Mouse (Mus musculus) E14TG2a.4 (cell line): Measurements from ENCODE around the gene Fkrp.
A peak's percentile ranks its signal among the peaks of the same experiment; 100 is the strongest.

Source experiments
- H3K27me3 ChIP-seq: 2 replicates; pipeline ENCODE4 v1.6.1; 2014; ENCODE audit warnings: low read length, control low read depth; ENCODE audit not compliant: insufficient read depth
- H3K36me3 ChIP-seq: 2 replicates; pipeline ENCODE4 v1.6.1; 2014; ENCODE audit warnings: low read length, control low read depth; ENCODE audit not compliant: insufficient read depth
- H3K4me1 ChIP-seq: replicated peaks from 2 replicates; pipeline ENCODE4 v1.6.1; 2014; ENCODE audit warnings: low read depth, low read length, control low read depth
- H3K4me3 ChIP-seq: replicated peaks from 2 replicates; pipeline ENCODE4 v1.5.1; 2014; ENCODE audit warnings: mild to moderate bottlenecking, low read length
- H3K9me3 ChIP-seq: 2 replicates; pipeline ENCODE4 v1.6.1; 2014; ENCODE audit warnings: low read length, control low read depth
- CTCF ChIP-seq: conservative IDR thresholded peaks from 2 replicates; pipeline ENCODE4 v1.5.1; 2014; ENCODE audit warnings: low read length
- NANOG ChIP-seq: IDR thresholded peaks from 2 replicates; pipeline ENCODE4 v1.6.1; 2014; ENCODE audit warnings: borderline replicate concordance, low read length, mixed read lengths
- POU5F1 ChIP-seq: IDR thresholded peaks from 2 replicates; pipeline ENCODE4 v1.6.1; 2014; ENCODE audit warnings: low read length, borderline replicate concordance

The Fkrp gene

DNA sequence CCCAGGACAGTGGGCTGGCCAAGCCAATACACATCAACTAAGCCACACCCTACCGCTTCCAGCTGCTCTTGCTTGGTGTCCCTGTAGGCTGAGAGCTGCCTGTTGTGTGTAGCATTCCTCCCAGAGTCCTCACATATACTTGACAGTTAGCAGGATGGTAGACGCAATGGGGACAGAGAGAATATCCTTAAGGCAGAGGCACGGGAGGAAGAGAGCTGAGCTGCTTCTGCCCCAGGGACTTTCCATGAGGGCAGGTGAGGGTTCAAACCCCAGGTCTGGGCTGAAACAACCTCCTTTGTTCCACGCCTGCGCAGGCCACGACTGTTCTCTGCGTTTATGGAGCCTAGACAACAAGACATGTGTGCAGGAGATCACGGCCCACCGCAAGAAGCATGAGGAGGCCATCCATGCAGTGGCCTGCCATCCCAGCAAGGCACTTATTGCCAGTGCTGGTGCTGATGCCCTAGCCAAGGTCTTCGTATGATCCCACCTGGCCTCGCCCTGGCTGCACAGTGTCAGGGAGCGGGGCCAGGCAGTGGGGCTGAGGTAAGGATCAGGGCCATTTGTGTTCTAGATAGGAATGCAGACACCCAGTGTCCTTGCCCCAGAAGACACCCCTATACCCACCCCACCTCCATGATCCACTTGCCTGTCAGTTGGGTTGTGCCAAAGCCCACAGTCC lies 23.0 kb upstream of the Fkrp start:
- Histone ChIP-seq H3K4me3 (no peak overlapping the region), H3K36me3 (peaks cover 66% of the 10 kb centered on the region), H3K4me1 (peaks cover 58% of the 10 kb centered on the region), H3K9me3 (no peaks in the 10 kb centered on the region), H3K27me3 (peaks cover 16% of the 10 kb centered on the region)
- TF ChIP-seq CTCF = no peak
- TF ChIP-seq NANOG = no peak
- no peak for TF ChIP-seq POU5F1

- peaks cover 52% of the 10 kb centered on the region for H3K4me1 ChIP-seq
- H3K36me3 ChIP-seq = peaks cover 73% of the 10 kb centered on the region
- peaks cover 10% of the 10 kb centered on the region for H3K27me3 ChIP-seq
- H3K9me3 ChIP-seq = no peaks in the 10 kb centered on the region
- no peak overlapping the region for H3K4me3 ChIP-seq
- no peak for TF ChIP-seq POU5F1
Observed at GRCm38 (mm10) chr7:16838804-16839426, 22.4 kb upstream of the Fkrp start.

DNA sequence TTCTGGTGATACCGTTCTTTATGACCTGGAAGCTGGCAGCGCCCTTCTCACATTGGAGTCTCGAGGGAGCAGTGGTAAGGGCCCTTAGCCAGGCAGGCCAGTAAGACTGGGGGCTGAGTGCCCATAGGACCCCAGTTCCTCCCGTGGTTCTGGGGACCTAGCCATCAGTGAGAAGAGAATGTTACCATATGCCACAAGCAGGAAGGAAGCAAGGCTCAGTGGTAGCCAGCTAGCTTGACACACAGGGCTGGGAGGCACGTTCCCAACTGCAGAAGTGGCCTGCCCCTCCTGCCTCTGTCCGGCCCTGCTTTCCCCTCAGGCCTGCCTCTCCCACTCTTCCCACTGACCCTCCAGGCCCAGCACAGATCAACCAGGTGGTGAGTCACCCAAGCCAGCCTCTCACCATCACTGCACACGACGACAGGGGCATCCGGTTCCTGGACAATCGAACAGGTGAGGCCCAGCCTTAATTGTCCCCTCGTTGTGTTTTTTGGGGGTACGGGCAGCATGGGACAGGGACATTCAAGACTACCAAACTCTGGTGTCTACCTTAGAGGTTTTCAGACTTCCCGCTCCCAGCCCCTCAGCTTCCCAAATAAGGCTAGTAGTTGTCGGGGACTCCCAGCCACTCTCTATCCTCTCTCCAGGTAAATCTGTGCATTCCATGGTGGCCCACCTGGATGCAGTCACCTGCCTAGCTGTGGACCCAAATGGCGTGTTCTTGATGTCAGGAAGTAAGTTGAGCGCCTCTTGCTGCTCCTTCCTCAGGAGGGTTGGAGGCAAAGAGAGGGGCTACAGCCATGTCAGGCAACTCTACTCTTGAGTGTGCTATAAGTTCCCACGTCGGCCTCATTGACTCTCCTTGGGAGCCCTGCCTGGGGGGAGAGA lies 21.6 kb upstream of the Fkrp start:
- H3K9me3 ChIP-seq = no peaks in the 10 kb centered on the region
- no peak overlapping the region for H3K4me3 ChIP-seq
- H3K36me3 ChIP-seq = peaks cover 80% of the 10 kb centered on the region
- peaks cover 44% of the 10 kb centered on the region for H3K4me1 ChIP-seq
- TF ChIP-seq POU5F1 = no peak
- no peak for TF ChIP-seq NANOG
- no peak for TF ChIP-seq CTCF
- peaks cover 2% of the 10 kb centered on the region for H3K27me3 ChIP-seq

DNA sequence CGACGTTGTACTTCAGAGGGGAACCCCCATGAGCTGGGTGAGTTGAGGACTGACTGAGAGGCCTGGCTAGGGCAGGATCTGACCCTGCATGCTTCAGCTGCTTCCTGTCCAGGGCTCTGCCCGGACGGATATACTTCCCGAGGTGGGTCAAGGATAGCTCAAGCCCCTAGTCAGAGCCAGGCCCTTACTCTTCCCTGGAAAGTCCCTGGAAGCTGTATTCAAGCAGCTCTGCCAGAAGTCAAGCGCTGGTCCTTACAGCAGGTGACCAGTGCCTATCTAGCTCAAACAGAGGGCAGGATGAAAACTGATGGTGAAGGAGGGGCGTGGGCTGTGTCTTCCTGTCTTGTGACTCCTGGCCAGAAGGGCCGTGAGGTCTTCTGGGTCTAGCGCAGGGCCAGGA lies 13.9 kb upstream of the Fkrp start:
- TF ChIP-seq CTCF (no peak), NANOG (no peak), POU5F1 (no peak)
- no peaks in the 10 kb centered on the region for H3K27me3 ChIP-seq
- H3K4me1 ChIP-seq = peaks cover 28% of the 10 kb centered on the region
- no peak overlapping the region for H3K4me3 ChIP-seq
- peaks cover 95% of the 10 kb centered on the region for H3K36me3 ChIP-seq
- H3K9me3 ChIP-seq = no peaks in the 10 kb centered on the region

- TF ChIP-seq POU5F1 (no peak), NANOG (no peak), CTCF (no peak)
- Histone ChIP-seq H3K36me3 (peaks cover 99% of the 10 kb centered on the region), H3K4me1 (peaks cover 38% of the 10 kb centered on the region), H3K9me3 (no peaks in the 10 kb centered on the region), H3K27me3 (no peaks in the 10 kb centered on the region), H3K4me3 (no peak overlapping the region)
Observed at GRCm38 (mm10) chr7:16827274-16827673, 10.7 kb upstream of the Fkrp start.

GRCm38 (mm10) chr7:16826571-16826970 lies 10.0 kb upstream of the Fkrp start:
- Histone ChIP-seq H3K4me1 (peaks cover 41% of the 10 kb centered on the region), H3K36me3 (peaks cover 99% of the 10 kb centered on the region), H3K4me3 (peak overlapping the region; percentile 52; the same call in 1 of the 2 replicates), H3K9me3 (no peaks in the 10 kb centered on the region), H3K27me3 (no peaks in the 10 kb centered on the region)
- no peak for TF ChIP-seq POU5F1
- no peak for TF ChIP-seq NANOG
- no peak for TF ChIP-seq CTCF

GRCm38 (mm10) chr7:16825785-16826184 lies 9.3 kb upstream of the Fkrp start:
- Histone ChIP-seq H3K4me3 (no peak overlapping the region), H3K36me3 (peaks cover 97% of the 10 kb centered on the region), H3K4me1 (peaks cover 40% of the 10 kb centered on the region), H3K9me3 (no peaks in the 10 kb centered on the region), H3K27me3 (no peaks in the 10 kb centered on the region)
- no peak for TF ChIP-seq POU5F1
- 0 out of 2 replicates have a peak, but pooled peaks have one; percentile 11 for TF ChIP-seq CTCF
- no peak for TF ChIP-seq NANOG

- H3K4me3 ChIP-seq = no peak overlapping the region
- H3K36me3 ChIP-seq = peaks cover 92% of the 10 kb centered on the region
- no peaks in the 10 kb centered on the region for H3K27me3 ChIP-seq
- no peaks in the 10 kb centered on the region for H3K9me3 ChIP-seq
- TF ChIP-seq POU5F1 (no peak), CTCF (no peak), NANOG (no peak)
- peaks cover 46% of the 10 kb centered on the region for H3K4me1 ChIP-seq
Observed at GRCm38 (mm10) chr7:16823734-16824133, 7.2 kb upstream of the Fkrp start.
